Mouse (Mus musculus): ENCODE data around the gene Hs3st1. TPM values are rescaled to one million over a fixed set of nuclear protein-coding genes. Genes with fewer than 3 reads are reported as not detected.

Gene Hs3st1
- total and polyA plus RNA-seq, 2 experiments from 2014 or later: 4.9 to 7.0 TPM

- Histone ChIP-seq H3K36me3 (replicated peaks; ENCODE audit: control insufficient read depth, insufficient read depth, low read length) (no peaks in the 10 kb centered on the region), H3K4me2 (ENCODE audit: low read depth, low read length) (no peak overlapping the region), H3K4me1 (ENCODE audit: control insufficient read depth, insufficient read depth) (peaks cover 18% of the 10 kb centered on the region), H3K9ac (replicated peaks; ENCODE audit: low read depth, low read length) (no peak overlapping the region), H3K27ac (ENCODE audit: low read depth) (no peak overlapping the region), H3K9me3 (replicated peaks; ENCODE audit: control insufficient read depth, low read length) (no peaks in the 10 kb centered on the region), H3K4me3 (ENCODE audit: low read depth, low read length) (no peak overlapping the region), H3K27me3 (ENCODE audit: control insufficient read depth, insufficient read depth, low read length) (peaks cover 23% of the 10 kb centered on the region)
- ATAC-seq (ENCODE audit: insufficient read depth, low read depth) (no peak), DNase-seq (ENCODE audit: low spot score) (peak; percentile 36)
- TF ChIP-seq EP300 (IDR thresholded peaks at IDR 0.05; ENCODE audit: low read depth) (no peak), CTCF (IDR thresholded peaks at IDR 0.05; ENCODE audit: low read depth) (peak; percentile 81)
- WGBS: 38% methylated on average over 10 of the region's 10 CpGs
These were observed 115.7 kb downstream of the Hs3st1 start for GRCm38 (mm10) chr5:39639438-39640177.

GRCm38 (mm10) chr5:39638926-39639325, 116.3 kb downstream of the Hs3st1 start:
- no peak for ATAC-seq (ENCODE audit: insufficient read depth, low read depth)
- no peak overlapping the region for H3K4me3 ChIP-seq (ENCODE audit: low read depth, low read length)
- 60% methylated on average over 5 of the region's 5 CpGs for WGBS
- no peak overlapping the region for H3K9ac ChIP-seq (replicated peaks; ENCODE audit: low read depth, low read length)
- peaks cover 18% of the 10 kb centered on the region for H3K27me3 ChIP-seq (ENCODE audit: control insufficient read depth, insufficient read depth, low read length)
- TF ChIP-seq CTCF (IDR thresholded peaks at IDR 0.05; ENCODE audit: low read depth): no peak
- H3K9me3 ChIP-seq (replicated peaks; ENCODE audit: control insufficient read depth, low read length): no peaks in the 10 kb centered on the region
- H3K36me3 ChIP-seq (replicated peaks; ENCODE audit: control insufficient read depth, insufficient read depth, low read length): no peaks in the 10 kb centered on the region
- H3K4me2 ChIP-seq (ENCODE audit: low read depth, low read length): no peak overlapping the region
- DNase-seq (ENCODE audit: low spot score): no peak
- H3K4me1 ChIP-seq (ENCODE audit: control insufficient read depth, insufficient read depth): peaks cover 18% of the 10 kb centered on the region
- H3K27ac ChIP-seq (ENCODE audit: low read depth): no peak overlapping the region

DNA sequence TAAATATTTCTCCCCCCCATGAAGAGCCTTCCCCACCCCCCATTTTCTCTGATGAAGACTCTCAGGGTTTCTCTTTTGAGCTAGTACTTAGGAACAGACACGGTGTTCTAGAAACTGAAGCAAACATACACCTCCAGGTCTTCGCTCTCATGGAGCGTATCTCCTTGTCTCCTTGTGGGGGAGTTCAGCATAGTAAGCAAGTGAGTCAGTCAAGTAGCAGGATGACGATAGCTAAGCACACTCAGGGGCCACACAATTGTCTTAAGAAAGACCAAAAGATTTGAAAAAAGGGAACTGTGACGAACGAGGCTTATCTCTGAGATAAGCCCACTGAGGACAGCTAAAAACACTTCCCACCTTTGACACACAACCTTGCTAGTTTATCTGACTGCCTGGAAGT, 117.4 kb downstream of the Hs3st1 start:
- Histone ChIP-seq H3K4me2 (ENCODE audit: low read depth, low read length) (no peak overlapping the region), H3K9me3 (replicated peaks; ENCODE audit: control insufficient read depth, low read length) (no peaks in the 10 kb centered on the region), H3K4me1 (ENCODE audit: control insufficient read depth, insufficient read depth) (peaks cover 8% of the 10 kb centered on the region), H3K27me3 (ENCODE audit: control insufficient read depth, insufficient read depth, low read length) (peaks cover 8% of the 10 kb centered on the region; the same call in 1 of the 2 replicates), H3K4me3 (ENCODE audit: low read depth, low read length) (no peak overlapping the region), H3K9ac (replicated peaks; ENCODE audit: low read depth, low read length) (no peak overlapping the region), H3K36me3 (replicated peaks; ENCODE audit: control insufficient read depth, insufficient read depth, low read length) (no peaks in the 10 kb centered on the region), H3K27ac (ENCODE audit: low read depth) (no peak overlapping the region)
- DNase-seq (ENCODE audit: low spot score): no peak
- no peak for ATAC-seq (ENCODE audit: insufficient read depth, low read depth)
- TF ChIP-seq CTCF (IDR thresholded peaks at IDR 0.05; ENCODE audit: low read depth) (no peak), EP300 (IDR thresholded peaks at IDR 0.05; ENCODE audit: low read depth) (no peak)
- 30% methylated on average over 6 of the region's 6 CpGs for WGBS

- Histone ChIP-seq H3K36me3 (replicated peaks; ENCODE audit: control insufficient read depth, insufficient read depth, low read length) (no peaks in the 10 kb centered on the region), H3K4me1 (ENCODE audit: control insufficient read depth, insufficient read depth) (peaks cover 8% of the 10 kb centered on the region), H3K9me3 (replicated peaks; ENCODE audit: control insufficient read depth, low read length) (no peaks in the 10 kb centered on the region), H3K4me3 (ENCODE audit: low read depth, low read length) (no peak overlapping the region), H3K9ac (replicated peaks; ENCODE audit: low read depth, low read length) (no peak overlapping the region), H3K27ac (ENCODE audit: low read depth) (no peak overlapping the region), H3K27me3 (ENCODE audit: control insufficient read depth, insufficient read depth, low read length) (no peaks in the 10 kb centered on the region), H3K4me2 (ENCODE audit: low read depth, low read length) (no peak overlapping the region)
- WGBS: 77% methylated on average over 3 of the region's 3 CpGs
- no peak for DNase-seq (ENCODE audit: low spot score)
- TF ChIP-seq EP300 (IDR thresholded peaks at IDR 0.05; ENCODE audit: low read depth) (no peak), CTCF (IDR thresholded peaks at IDR 0.05; ENCODE audit: low read depth) (no peak)
- no peak for ATAC-seq (ENCODE audit: insufficient read depth, low read depth)
These were observed 119.2 kb downstream of the Hs3st1 start for GRCm38 (mm10) chr5:39636090-39636489.

- H3K9me3 ChIP-seq (replicated peaks; ENCODE audit: control insufficient read depth, low read length): no peaks in the 10 kb centered on the region
- no peaks in the 10 kb centered on the region for H3K36me3 ChIP-seq (replicated peaks; ENCODE audit: control insufficient read depth, insufficient read depth, low read length)
- 85% methylated on average over 8 of the region's 8 CpGs for WGBS
- no peak for ATAC-seq (ENCODE audit: insufficient read depth, low read depth)
- H3K4me1 ChIP-seq (ENCODE audit: control insufficient read depth, insufficient read depth): peaks cover 8% of the 10 kb centered on the region
- H3K27me3 ChIP-seq (ENCODE audit: control insufficient read depth, insufficient read depth, low read length): no peaks in the 10 kb centered on the region
- DNase-seq (ENCODE audit: low spot score): no peak
- no peak overlapping the region for H3K4me3 ChIP-seq (ENCODE audit: low read depth, low read length)
- H3K9ac ChIP-seq (replicated peaks; ENCODE audit: low read depth, low read length): no peak overlapping the region
- no peak overlapping the region for H3K4me2 ChIP-seq (ENCODE audit: low read depth, low read length)
- no peak overlapping the region for H3K27ac ChIP-seq (ENCODE audit: low read depth)
- TF ChIP-seq EP300 (IDR thresholded peaks at IDR 0.05; ENCODE audit: low read depth) (no peak), CTCF (IDR thresholded peaks at IDR 0.05; ENCODE audit: low read depth) (no peak)
These were observed 120.8 kb downstream of the Hs3st1 start for GRCm38 (mm10) chr5:39634300-39635047.
